Mouse (Mus musculus) urinary bladder, adult 2 months (tissue): ENCODE data around the gene Dnajb8. TPM values are rescaled to one million over a fixed set of nuclear protein-coding genes. Genes with fewer than 3 reads are reported as not detected.
A peak's percentile ranks its signal among the peaks of the same experiment; 100 is the strongest.

Source experiments
- DNase-seq: peaks from one replicate; pipeline ENCODE4 v3.0.0; 2022; ENCODE audit warnings: low spot score
- polyA plus RNA-seq: library from polyadenylated mRNA; depleted of rRNA; stranded (reverse); fragments of >200 nt; gene quantifications from 2 replicates; pipeline ENCODE4 v1.2.3, GENCODE M21; 2012

Dnajb8 gene
- polyA plus RNA-seq, 1 experiment = not detected

GRCm38 (mm10) chr6:88229221-88229620 lies 7.2 kb downstream of the Dnajb8 start:
- no peak for DNase-seq

GRCm38 (mm10) chr6:88231821-88232220 lies 9.8 kb downstream of the Dnajb8 start:
- DNase-seq = no peak

GRCm38 (mm10) chr6:88232221-88232620 lies 10.2 kb downstream of the Dnajb8 start:
- DNase-seq = no peak

GRCm38 (mm10) chr6:88233996-88234395 lies 11.9 kb downstream of the Dnajb8 start:
- DNase-seq = peak; percentile 54

- DNase-seq = no peak
Observed at GRCm38 (mm10) chr6:88235461-88235860, 13.4 kb downstream of the Dnajb8 start.

GRCm38 (mm10) chr6:88235983-88236382 lies 13.9 kb downstream of the Dnajb8 start:
- no peak for DNase-seq

GRCm38 (mm10) chr6:88236513-88236912 lies 14.4 kb downstream of the Dnajb8 start:
- DNase-seq = no peak

- peak; percentile 58 for DNase-seq
Observed at GRCm38 (mm10) chr6:88242604-88243003, 20.5 kb downstream of the Dnajb8 start.

GRCm38 (mm10) chr6:88249231-88249630 lies 27.2 kb downstream of the Dnajb8 start:
- DNase-seq = no peak

GRCm38 (mm10) chr6:88251396-88251795 lies 29.3 kb downstream of the Dnajb8 start:
- DNase-seq = no peak

GRCm38 (mm10) chr6:88251798-88252478 lies 29.9 kb downstream of the Dnajb8 start:
- no peak for DNase-seq

- no peak for DNase-seq
Observed at GRCm38 (mm10) chr6:88254082-88254481, 32.0 kb downstream of the Dnajb8 start.

GRCm38 (mm10) chr6:88255435-88255834 lies 33.4 kb downstream of the Dnajb8 start:
- DNase-seq = no peak

GRCm38 (mm10) chr6:88259621-88260020 lies 37.6 kb downstream of the Dnajb8 start:
- no peak for DNase-seq

- no peak for DNase-seq
Observed at GRCm38 (mm10) chr6:88260645-88261044, 38.6 kb downstream of the Dnajb8 start.

GRCm38 (mm10) chr6:88262160-88262559 lies 40.1 kb downstream of the Dnajb8 start:
- no peak for DNase-seq

- DNase-seq = no peak
Observed at GRCm38 (mm10) chr6:88265355-88265754, 43.3 kb downstream of the Dnajb8 start.

GRCm38 (mm10) chr6:88266055-88266454 lies 44.0 kb downstream of the Dnajb8 start:
- no peak for DNase-seq

GRCm38 (mm10) chr6:88267068-88267467 lies 45.0 kb downstream of the Dnajb8 start:
- DNase-seq = no peak

- DNase-seq = no peak
Observed at GRCm38 (mm10) chr6:88267970-88268369, 45.9 kb downstream of the Dnajb8 start.

GRCm38 (mm10) chr6:88274623-88275022 lies 52.6 kb downstream of the Dnajb8 start:
- no peak for DNase-seq

GRCm38 (mm10) chr6:88276221-88276620 lies 54.2 kb downstream of the Dnajb8 start:
- no peak for DNase-seq

GRCm38 (mm10) chr6:88277242-88277641 lies 55.2 kb downstream of the Dnajb8 start:
- no peak for DNase-seq

- DNase-seq = no peak
Observed at GRCm38 (mm10) chr6:88278141-88278540, 56.1 kb downstream of the Dnajb8 start.
